Mouse (Mus musculus): ENCODE results near the gene Cd36.

Cd36 gene

DNA sequence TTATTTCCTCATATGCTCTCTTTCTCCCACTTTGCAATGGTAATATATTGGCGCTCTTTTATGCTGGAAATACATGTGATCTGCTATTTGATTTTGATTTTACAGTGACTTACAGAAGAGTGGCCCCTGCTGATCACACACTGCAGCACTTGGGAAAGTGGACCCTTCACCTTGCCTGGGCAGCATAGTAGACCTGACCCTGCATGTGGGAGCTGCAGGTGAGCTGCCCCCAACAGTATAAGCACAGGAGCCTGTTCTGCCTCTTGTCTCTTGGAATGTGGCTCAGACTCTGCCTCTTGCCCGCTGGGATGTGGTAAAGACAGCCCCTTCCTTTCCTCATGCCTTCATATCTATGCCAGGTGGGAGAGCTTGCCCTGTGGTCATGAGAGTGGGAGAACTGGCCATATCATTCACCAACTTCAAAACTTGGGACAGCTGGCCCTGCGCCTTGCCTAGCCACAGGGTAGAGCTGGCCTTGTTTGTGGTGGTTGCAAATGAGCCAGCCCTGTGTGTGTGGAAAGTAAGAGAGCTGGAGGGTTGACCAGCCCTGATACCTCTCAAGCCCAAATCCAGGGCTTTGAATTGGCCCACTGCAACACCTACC lies 81.7 kb downstream of the Cd36 start:
- no peak for DNase-seq (ENCODE audit: low spot score in 2 of 2)

DNA sequence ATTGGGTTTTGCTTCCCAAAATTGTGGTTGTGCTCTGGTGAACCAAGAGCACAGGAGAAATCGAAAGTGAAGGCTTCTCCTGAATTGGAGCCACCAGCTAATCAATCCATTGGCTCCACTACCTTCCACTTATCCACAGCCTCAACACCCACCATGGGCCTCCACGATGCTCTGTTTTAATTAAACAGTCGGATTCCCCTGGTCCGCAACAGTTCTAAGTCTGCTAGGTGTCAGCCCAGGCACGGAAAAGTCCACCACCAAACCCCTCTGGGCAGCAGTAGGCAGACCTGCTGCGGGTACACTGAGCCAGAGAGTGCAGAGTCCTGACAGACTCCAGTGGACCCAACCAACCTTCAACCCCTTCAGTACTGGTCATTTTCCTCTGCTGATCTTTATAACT lies 112.0 kb downstream of the Cd36 start:
- DNase-seq (ENCODE audit: low spot score in 2 of 2): no peak

DNA sequence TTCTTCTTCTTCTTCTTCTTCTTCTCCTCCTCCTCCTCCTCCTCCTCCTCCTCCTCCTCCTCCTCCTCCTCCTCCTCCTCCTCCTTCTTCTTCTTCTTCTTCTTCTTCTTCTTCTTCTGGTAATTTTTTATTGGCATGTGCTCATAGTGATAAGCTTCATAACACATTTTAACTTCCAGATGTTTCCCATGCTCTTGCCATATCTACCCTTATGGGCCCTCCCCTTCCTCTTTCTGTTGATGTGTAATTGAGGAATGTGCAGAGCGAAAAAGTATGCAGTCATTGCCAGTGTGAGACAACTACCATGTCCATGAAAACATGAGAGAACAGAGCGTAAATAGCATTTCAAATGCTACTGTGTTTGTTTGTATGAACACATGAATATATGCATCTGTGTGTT lies 118.3 kb downstream of the Cd36 start:
- DNase-seq (ENCODE audit: low spot score in 2 of 2): no peak

DNA sequence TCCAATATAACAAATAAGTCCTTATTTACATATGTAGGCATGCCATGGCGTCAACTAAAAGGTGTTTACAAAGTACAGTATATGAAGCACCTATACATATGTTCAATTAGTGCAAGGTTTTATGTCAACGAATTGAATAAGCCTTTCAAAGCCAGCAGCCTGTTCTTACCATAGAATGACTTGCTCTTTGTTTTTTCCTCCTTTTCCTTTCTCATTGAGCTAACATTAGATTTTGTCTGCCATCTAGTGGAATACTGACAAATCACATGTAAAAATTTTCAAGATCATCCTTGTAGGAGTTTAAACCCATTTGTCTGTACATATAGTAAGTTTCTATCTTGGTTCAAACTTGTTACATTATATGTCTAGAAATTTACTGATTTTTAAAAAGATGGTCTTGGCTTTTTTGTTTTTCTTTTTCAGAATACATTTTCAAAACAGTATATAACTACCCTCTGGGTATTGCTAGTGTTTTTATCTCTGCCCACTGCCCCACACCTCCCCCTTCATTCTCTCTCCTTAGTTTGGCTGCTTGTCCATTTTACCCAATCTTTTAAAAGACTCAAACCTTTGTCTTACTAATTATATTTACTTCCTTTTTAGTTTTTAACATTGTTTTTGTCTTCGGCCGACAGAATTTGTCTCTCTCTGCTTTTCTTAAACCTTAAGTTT lies 122.5 kb downstream of the Cd36 start:
- peak in 1 of 2 experiments; percentile 6 for DNase-seq (ENCODE audit: low spot score in 2 of 2)

DNA sequence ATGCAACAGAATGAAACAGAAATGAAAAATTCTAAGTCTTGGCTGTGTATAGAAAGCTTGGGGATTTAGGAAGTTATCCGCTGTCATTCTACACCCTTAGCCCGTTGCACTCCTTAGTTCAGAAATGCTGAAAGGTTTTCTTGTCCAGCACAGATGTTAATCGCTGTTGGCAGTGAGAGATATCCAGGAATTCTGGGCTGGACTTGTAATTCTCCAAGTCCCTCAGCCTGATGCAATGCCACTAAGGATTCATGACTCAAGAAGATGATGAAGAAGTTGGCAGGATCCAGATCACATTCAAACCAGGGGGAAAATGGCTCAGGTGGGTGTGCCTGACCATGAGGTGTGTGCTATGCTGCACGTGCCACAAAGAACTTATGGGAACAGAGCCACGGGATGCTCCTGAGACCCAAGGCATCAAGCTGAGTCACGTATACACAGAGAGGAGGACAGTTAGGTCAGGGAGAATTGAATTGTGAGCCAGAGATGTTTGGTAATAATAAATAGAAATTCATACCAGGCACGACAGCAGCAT lies 135.1 kb downstream of the Cd36 start:
- DNase-seq (ENCODE audit: low spot score in 2 of 2): no peak

DNA sequence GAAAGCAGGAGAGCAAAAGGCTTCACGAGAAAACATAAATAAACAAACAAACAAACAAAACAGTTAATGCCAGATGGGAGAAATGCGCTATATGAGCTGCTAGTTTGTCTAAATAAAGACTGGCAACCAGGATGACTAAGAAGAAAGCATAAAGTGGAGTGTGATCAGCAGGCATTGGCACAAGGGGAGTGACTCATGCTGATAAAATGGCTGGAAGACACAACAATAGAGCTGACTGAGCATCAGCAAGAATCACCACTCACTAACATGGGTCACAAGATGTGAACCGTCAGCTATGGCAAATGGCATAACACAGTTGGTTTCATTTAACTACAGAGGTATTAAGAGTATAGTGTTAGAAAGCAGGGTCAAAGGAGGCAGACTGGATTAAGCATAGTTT lies 140.3 kb downstream of the Cd36 start:
- no peak for DNase-seq (ENCODE audit: low spot score in 2 of 2)

DNA sequence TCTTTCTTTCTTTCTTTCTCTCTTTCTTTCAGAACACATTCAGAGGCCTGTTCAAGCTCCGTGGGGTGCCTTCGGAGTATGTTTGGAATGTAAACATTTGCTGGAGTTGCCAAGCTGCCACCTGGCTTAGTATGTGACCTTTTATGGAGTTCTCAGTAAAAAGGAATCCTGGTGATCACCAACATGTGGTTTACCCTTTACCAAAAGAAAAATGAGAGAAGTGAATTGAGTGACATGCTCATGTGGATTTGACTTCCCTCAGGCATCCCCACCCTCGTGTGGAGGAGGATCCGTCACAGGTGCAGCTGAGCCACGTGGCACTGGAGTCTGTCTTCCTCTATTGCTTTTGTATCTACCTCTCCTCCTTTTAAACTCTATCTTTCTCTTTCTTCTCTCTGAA lies 141.5 kb downstream of the Cd36 start:
- DNase-seq (ENCODE audit: low spot score in 2 of 2): no peak

DNA sequence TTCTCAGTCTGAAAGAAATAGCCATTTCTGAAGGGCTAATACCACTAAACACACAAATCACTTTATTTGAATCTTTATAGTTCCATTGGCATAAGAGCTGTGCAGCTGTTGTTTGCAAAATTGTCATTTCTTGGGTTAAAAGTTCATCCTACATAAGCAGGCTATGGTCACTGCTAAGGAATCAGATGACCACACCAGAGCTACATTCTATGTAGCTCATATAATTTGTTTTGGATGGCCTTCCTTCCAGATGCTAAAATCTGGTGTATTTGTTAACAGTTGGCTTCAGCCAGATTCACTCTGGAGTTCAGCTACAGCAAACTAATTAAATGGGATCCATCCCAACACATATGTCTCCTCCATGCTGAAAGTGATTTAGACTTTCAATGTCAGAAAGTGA lies 142.1 kb downstream of the Cd36 start:
- DNase-seq (ENCODE audit: low spot score in 2 of 2): no peak

DNA sequence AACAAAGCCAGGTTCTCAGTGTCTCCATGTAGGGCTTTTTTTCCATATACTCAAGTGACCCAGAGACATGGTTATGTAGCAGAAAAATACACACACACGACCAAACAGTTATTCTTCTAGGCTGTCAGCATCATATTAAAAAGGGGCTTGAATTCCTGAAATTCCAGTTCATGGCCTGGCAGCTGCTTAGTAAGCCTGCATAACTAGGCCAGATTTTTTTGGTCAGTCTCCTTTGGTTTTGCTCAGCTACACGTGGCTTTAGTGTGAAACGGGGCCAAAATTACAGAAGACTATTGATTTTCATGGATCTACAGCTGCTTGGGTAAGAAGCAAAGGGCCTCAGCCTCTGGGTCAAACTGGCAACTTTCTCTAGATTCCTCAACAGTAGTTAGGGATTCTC lies 148.8 kb downstream of the Cd36 start:
- no peak for DNase-seq (ENCODE audit: low spot score in 2 of 2)
